10 mouse cellular contexts compared by ENCODE assay signal in genomic region chr4:139209130-139209840, GRCm38 (mm10). TPM values are rescaled to one million over a fixed set of nuclear protein-coding genes. Genes with fewer than 3 reads are reported as not detected.
A peak's percentile ranks its signal among the peaks of the same experiment; 100 is the strongest.
DNase-seq lines count a peak whose midpoint lies in the region; ATAC-seq lines count a peak whose summit lies in the region.
"Had no signal": no experiment of that assay in that cellular context is flagged by ENCODE, and none has a peak within 500 bp of the region (broad histone marks: within the 10 kb centered on the region; RNA-seq: fewer than 3 reads in every experiment).

No protein-coding gene starts in this region.

- H3K9ac ChIP-seq in heart, embryonic 11.5 days (ENCODE audit: low read depth, low read length): no peak overlapping the region
- no peak overlapping the region for H3K9ac ChIP-seq in liver, embryonic 15.5 days

- intact Hi-C loops in left cerebral cortex, postnatal 36 days (cut with DNase I): no loop called here

- no peaks in the 10 kb centered on the region for H3K9me3 ChIP-seq in heart, embryonic 11.5 days (replicated peaks; ENCODE audit: control insufficient read depth, low read length)
- no peaks in the 10 kb centered on the region for H3K9me3 ChIP-seq in embryonic facial prominence, embryonic 10.5 days
- no peaks in the 10 kb centered on the region for H3K9me3 ChIP-seq in liver, embryonic 15.5 days (replicated peaks)

- DNase-seq in heart, postnatal 4 days: no peak
- DNase-seq in CD4-positive, CD25-positive, alpha-beta regulatory T cell, adult 2 months (ENCODE audit: low read depth, low spot score): peak; percentile 18
- no peak for DNase-seq in embryonic facial prominence, embryonic 10.5 days (ENCODE audit: low spot score)
- DNase-seq in thymus, postnatal 25 days: no peak
- DNase-seq in left cerebral cortex, postnatal 36 days (ENCODE audit: low spot score in 2 of 2): no peak
- no peak for DNase-seq in gastrocnemius, adult 8-10 months (ENCODE audit: low spot score in 2 of 2)
- DNase-seq: thymus, postnatal 36 days had no signal

- H3K4me3 ChIP-seq in heart, embryonic 11.5 days (ENCODE audit: low read depth, low read length): no peak overlapping the region
- no peak overlapping the region for H3K4me3 ChIP-seq in embryonic facial prominence, embryonic 10.5 days
- no peak overlapping the region for H3K4me3 ChIP-seq in liver, embryonic 15.5 days (replicated peaks)

- ATAC-seq in heart, embryonic 11.5 days (replicated peaks; ENCODE audit: insufficient number of reproducible peaks, low FRiP score, low TSS enrichment): no peak
- ATAC-seq in liver, embryonic 15.5 days (ENCODE audit: insufficient read depth): 0 out of 2 replicates have a peak, but pooled peaks have one; percentile 20
- ATAC-seq: Patski had no signal

- no peaks in the 10 kb centered on the region; the same call in 1 of the 2 replicates for H3K36me3 ChIP-seq in heart, embryonic 11.5 days (ENCODE audit: control insufficient read depth, insufficient read depth, low read length)
- peaks cover 46% of the 10 kb centered on the region for H3K36me3 ChIP-seq in embryonic facial prominence, embryonic 10.5 days (replicated peaks)
- 0 out of 2 replicates have a peak, but pooled peaks cover 13% of the 10 kb centered on the region for H3K36me3 ChIP-seq in liver, embryonic 15.5 days (replicated peaks)

- 66% methylated on average over 5 of the region's 5 CpGs for WGBS in heart, embryonic 11.5 days (ENCODE audit: insufficient replicate concordance)
- 73% methylated on average over 5 of the region's 5 CpGs for WGBS in embryonic facial prominence, embryonic 10.5 days
- WGBS in liver, embryonic 15.5 days (ENCODE audit: insufficient replicate concordance): 58% methylated on average over 5 of the region's 5 CpGs

- H3K27ac ChIP-seq in heart, embryonic 11.5 days (ENCODE audit: low read depth, low read length): peak overlapping the region; percentile 46; the same call in 1 of the 2 replicates
- peak overlapping the region; percentile 44; the same call in 1 of the 2 replicates for H3K27ac ChIP-seq in embryonic facial prominence, embryonic 10.5 days (replicated peaks)
- H3K27ac ChIP-seq in liver, embryonic 15.5 days (replicated peaks): peak overlapping the region; percentile 34; the same call in 1 of the 2 replicates

- peaks cover 78% of the 10 kb centered on the region for H3K4me1 ChIP-seq in heart, embryonic 11.5 days (ENCODE audit: control insufficient read depth, insufficient read depth, low read length)
- H3K4me1 ChIP-seq in embryonic facial prominence, embryonic 10.5 days: peaks cover 89% of the 10 kb centered on the region
- peaks cover 92% of the 10 kb centered on the region for H3K4me1 ChIP-seq in liver, embryonic 15.5 days (replicated peaks)

- H3K4me2 ChIP-seq in heart, embryonic 11.5 days: no peak overlapping the region
- 0 out of 2 replicates have a peak overlapping the region, but pooled peaks have one; percentile 23 for H3K4me2 ChIP-seq in liver, embryonic 15.5 days

- no peaks in the 10 kb centered on the region for H3K27me3 ChIP-seq in heart, embryonic 11.5 days (ENCODE audit: control insufficient read depth, insufficient read depth, low read length)
- no peaks in the 10 kb centered on the region for H3K27me3 ChIP-seq in embryonic facial prominence, embryonic 10.5 days (replicated peaks; ENCODE audit: low read depth, poor library complexity, severe bottlenecking)
- no peaks in the 10 kb centered on the region for H3K27me3 ChIP-seq in liver, embryonic 15.5 days
- H3K27me3 ChIP-seq: Patski had no signal

RNA-seq across cellular contexts. Expression of gene Capzb, which starts 16.6 kb away (rescaled TPM):
- polyA plus RNA-seq in heart, embryonic 11.5 days (2014; fragmentation: Nextera tagmentation; extraction: Ambion mirVana): 316 and 319 TPM in 2 replicates
- total RNA-seq in heart, postnatal 4 days (2021): 100 to 1,000 TPM; 423 to 429 TPM
- polyA plus RNA-seq in embryonic facial prominence, embryonic 10.5 days (2016; fragmentation: Nextera tagmentation; extraction: Ambion mirVana): 388 and 409 TPM in 2 replicates
- 148 and 153 TPM in 2 replicates for polyA plus RNA-seq in liver, embryonic 15.5 days (2015; fragmentation: Nextera tagmentation; extraction: Ambion mirVana)
- 100 to 1,000 TPM; 343 to 354 TPM for total RNA-seq in left cerebral cortex, postnatal 36 days (2021)
- total RNA-seq in gastrocnemius, adult 8-10 months (2022): 100 to 1,000 TPM; 439 to 500 (median 472) TPM
